Mouse (Mus musculus): ENCODE results near the gene Izumo1r.
A peak's percentile ranks its signal among the peaks of the same experiment; 100 is the strongest.

Gene Izumo1r

GRCm38 (mm10) chr9:14903581-14904378 lies at the start of gene Izumo1r:
Gene Izumo1r, minus strand, starts transcription at chr9:14903949.
- peak; percentile 40 for DNase-seq (ENCODE audit: low read depth, low spot score)

GRCm38 (mm10) chr9:14951072-14951471 lies 47.3 kb upstream of the Izumo1r start:
- DNase-seq (ENCODE audit: low read depth, low spot score) = no peak

- DNase-seq (ENCODE audit: low read depth, low spot score) = no peak
Measured at GRCm38 (mm10) chr9:14948843-14949242, 45.1 kb upstream of the Izumo1r start.

GRCm38 (mm10) chr9:14946677-14947076 lies 42.9 kb upstream of the Izumo1r start:
- peak; percentile 8 for DNase-seq (ENCODE audit: low read depth, low spot score)

- no peak for DNase-seq (ENCODE audit: low read depth, low spot score)
Measured at GRCm38 (mm10) chr9:14945919-14946318, 42.2 kb upstream of the Izumo1r start.

GRCm38 (mm10) chr9:14942143-14942720 lies 38.5 kb upstream of the Izumo1r start:
- DNase-seq (ENCODE audit: low read depth, low spot score) = no peak

- DNase-seq (ENCODE audit: low read depth, low spot score) = no peak
Measured at GRCm38 (mm10) chr9:14939610-14940009, 35.9 kb upstream of the Izumo1r start.

GRCm38 (mm10) chr9:14937308-14937707 lies 33.6 kb upstream of the Izumo1r start:
- DNase-seq (ENCODE audit: low read depth, low spot score) = no peak

GRCm38 (mm10) chr9:14934851-14935250 lies 31.1 kb upstream of the Izumo1r start:
- DNase-seq (ENCODE audit: low read depth, low spot score) = peak; percentile 88

GRCm38 (mm10) chr9:14931943-14932342 lies 28.2 kb upstream of the Izumo1r start:
- DNase-seq (ENCODE audit: low read depth, low spot score) = no peak

GRCm38 (mm10) chr9:14931211-14931610 lies 27.5 kb upstream of the Izumo1r start:
- no peak for DNase-seq (ENCODE audit: low read depth, low spot score)

- no peak for DNase-seq (ENCODE audit: low read depth, low spot score)
Measured at GRCm38 (mm10) chr9:14926593-14926992, 22.8 kb upstream of the Izumo1r start.

- DNase-seq (ENCODE audit: low read depth, low spot score) = no peak
Measured at GRCm38 (mm10) chr9:14923625-14924024, 19.9 kb upstream of the Izumo1r start.

GRCm38 (mm10) chr9:14921971-14922560 lies 18.3 kb upstream of the Izumo1r start:
- peak; percentile 22 for DNase-seq (ENCODE audit: low read depth, low spot score)

- DNase-seq (ENCODE audit: low read depth, low spot score) = no peak
Measured at GRCm38 (mm10) chr9:14921254-14921653, 17.5 kb upstream of the Izumo1r start.

GRCm38 (mm10) chr9:14920608-14921007 lies 16.9 kb upstream of the Izumo1r start:
- no peak for DNase-seq (ENCODE audit: low read depth, low spot score)

GRCm38 (mm10) chr9:14918825-14919668 lies 15.3 kb upstream of the Izumo1r start:
- no peak for DNase-seq (ENCODE audit: low read depth, low spot score)

GRCm38 (mm10) chr9:14917661-14918060 lies 13.9 kb upstream of the Izumo1r start:
- no peak for DNase-seq (ENCODE audit: low read depth, low spot score)

GRCm38 (mm10) chr9:14912037-14912436 lies 8.3 kb upstream of the Izumo1r start:
- DNase-seq (ENCODE audit: low read depth, low spot score) = no peak

- no peak for DNase-seq (ENCODE audit: low read depth, low spot score)
Measured at GRCm38 (mm10) chr9:14909981-14910380, 6.2 kb upstream of the Izumo1r start.

- DNase-seq (ENCODE audit: low read depth, low spot score) = no peak
Measured at GRCm38 (mm10) chr9:14907816-14908415, 4.2 kb upstream of the Izumo1r start.

Data from ZHBTc4 (cell line).